Mouse (Mus musculus) adrenal gland, postnatal 25 days (tissue): ENCODE data around the gene Mcm10. TPM values are rescaled to one million over a fixed set of nuclear protein-coding genes. Genes with fewer than 3 reads are reported as not detected.

Source experiments
- DNase-seq: peaks from one replicate; pipeline ENCODE4 v3.0.0; 2021; ENCODE audit warnings: mixed read lengths
- total RNA-seq: library from RNA; stranded (reverse); gene quantifications from 2 replicates; pipeline ENCODE4 v1.2.3, GENCODE M21; 2021

Gene Mcm10
- total RNA-seq, 1 experiment from 2014 or later = 5.6 TPM

- no peak for DNase-seq
Observed at GRCm38 (mm10) chr2:5033546-5034420, 21.2 kb upstream of the Mcm10 start.

GRCm38 (mm10) chr2:5032665-5033064 lies 20.1 kb upstream of the Mcm10 start:
- no peak for DNase-seq

GRCm38 (mm10) chr2:5031215-5031614 lies 18.6 kb upstream of the Mcm10 start:
- no peak for DNase-seq

GRCm38 (mm10) chr2:5029808-5030207 lies 17.2 kb upstream of the Mcm10 start:
- DNase-seq = no peak

GRCm38 (mm10) chr2:5028047-5028446 lies 15.5 kb upstream of the Mcm10 start:
- DNase-seq = no peak

GRCm38 (mm10) chr2:5027057-5027456 lies 14.5 kb upstream of the Mcm10 start:
- DNase-seq = no peak

GRCm38 (mm10) chr2:5025162-5025733 lies 12.7 kb upstream of the Mcm10 start:
- no peak for DNase-seq

- no peak for DNase-seq
Observed at GRCm38 (mm10) chr2:5023699-5024399, 11.3 kb upstream of the Mcm10 start.

- DNase-seq = no peak
Observed at GRCm38 (mm10) chr2:5023275-5023674, 10.7 kb upstream of the Mcm10 start.

- no peak for DNase-seq
Observed at GRCm38 (mm10) chr2:5019708-5020107, 7.1 kb upstream of the Mcm10 start.

- DNase-seq = no peak
Observed at GRCm38 (mm10) chr2:5016922-5017321, 4.3 kb upstream of the Mcm10 start.

- no peak for DNase-seq
Observed at GRCm38 (mm10) chr2:5015527-5015926, 2.9 kb upstream of the Mcm10 start.

- DNase-seq = no peak
Observed at GRCm38 (mm10) chr2:5014616-5015015, 2.0 kb upstream of the Mcm10 start.

- no peak for DNase-seq
Observed at GRCm38 (mm10) chr2:5011898-5012490, 597 bp downstream of the Mcm10 start.

GRCm38 (mm10) chr2:5007107-5007506 lies 5.5 kb downstream of the Mcm10 start:
- DNase-seq = no peak

GRCm38 (mm10) chr2:5001266-5001665 lies 11.3 kb downstream of the Mcm10 start:
- DNase-seq = no peak

GRCm38 (mm10) chr2:4998905-4999304 lies 13.7 kb downstream of the Mcm10 start:
- no peak for DNase-seq

- no peak for DNase-seq
Observed at GRCm38 (mm10) chr2:4996421-4996824, 16.2 kb downstream of the Mcm10 start.

- no peak for DNase-seq
Observed at GRCm38 (mm10) chr2:4995646-4996045, 16.9 kb downstream of the Mcm10 start.

GRCm38 (mm10) chr2:4994436-4994835 lies 18.2 kb downstream of the Mcm10 start:
- DNase-seq = no peak

GRCm38 (mm10) chr2:4993584-4993983 lies 19.0 kb downstream of the Mcm10 start:
- DNase-seq = no peak

GRCm38 (mm10) chr2:4988826-4989424 lies 23.7 kb downstream of the Mcm10 start:
- no peak for DNase-seq
